Mouse (Mus musculus) heart, postnatal 0 days (tissue): ENCODE results near the gene Hexb.

Experiments
- CTCF ChIP-seq: IDR thresholded peaks from 2 replicates; pipeline ENCODE4 v1.5.1; 2016; ENCODE audit warnings: antibody characterized with exemption, control low read depth, low read depth
- EP300 ChIP-seq: IDR thresholded peaks from 2 replicates; pipeline ENCODE4 v1.6.1; 2016; ENCODE audit warnings: antibody characterized with exemption, low read depth

- no peak for TF ChIP-seq CTCF
- no peak for TF ChIP-seq EP300
Observed at GRCm38 (mm10) chr13:97187693-97188092, 10.5 kb downstream of the Hexb start.
